Mouse (Mus musculus) induced T-regulatory cell, adult 2 months (primary cell): ENCODE results near the gene Armc2.
A peak's percentile ranks its signal among the peaks of the same experiment; 100 is the strongest.

Experiments
- DNase-seq: peaks from one replicate; pipeline ENCODE4 v3.0.0-alpha.2; 2012; ENCODE audit warnings: low read depth

The Armc2 gene

DNA sequence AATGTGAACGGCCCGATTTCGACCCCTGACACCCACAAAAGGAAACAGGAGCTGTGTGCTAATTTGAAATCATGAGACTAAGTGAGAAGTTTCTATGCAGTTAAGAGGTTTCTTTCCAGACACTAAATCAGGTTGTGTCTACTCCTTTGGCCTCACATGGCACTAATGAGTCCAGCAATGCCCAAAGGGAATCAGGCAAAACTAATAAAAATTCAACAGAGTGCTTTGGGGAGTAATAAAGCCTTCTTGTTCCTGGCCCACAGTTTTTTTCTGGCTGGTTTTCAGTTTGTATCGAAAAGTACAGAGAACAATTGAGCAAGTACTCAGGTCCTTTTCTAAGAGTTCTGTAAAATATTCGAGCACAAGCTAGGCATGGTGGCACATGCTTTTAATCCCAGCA is 4.2 kb downstream of the Armc2 start:
- no peak for DNase-seq

DNA sequence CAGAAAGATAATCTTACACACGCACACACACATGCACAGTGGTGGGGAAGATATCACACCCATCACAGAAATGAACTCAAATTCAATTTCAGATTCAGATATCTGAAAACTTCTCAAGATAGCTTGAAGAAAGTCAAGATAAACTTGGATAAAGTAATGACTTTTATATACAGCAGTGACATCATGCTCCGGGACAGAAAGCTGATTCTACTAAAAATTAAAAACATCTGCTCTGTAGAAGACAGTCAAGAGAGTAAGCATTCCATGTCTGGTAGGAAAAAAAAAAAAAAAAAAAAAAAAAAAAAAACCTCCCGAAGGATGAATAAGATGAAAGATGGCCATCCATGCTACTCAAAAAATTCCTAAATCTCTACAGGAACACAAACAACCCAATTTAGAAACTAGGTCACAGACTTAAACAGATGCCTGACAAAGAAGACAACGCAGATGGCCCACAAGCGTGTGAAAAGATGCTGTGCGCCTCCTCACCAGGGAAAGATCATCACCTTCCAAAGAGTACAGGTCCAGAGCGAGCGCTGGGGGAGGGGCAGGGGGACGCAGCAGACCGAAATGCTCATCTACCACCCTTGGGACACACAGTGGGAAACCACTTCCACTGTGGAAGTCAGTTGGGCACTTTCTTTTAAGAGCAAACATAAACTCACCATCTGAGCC is 7.3 kb downstream of the Armc2 start:
- DNase-seq = no peak

DNA sequence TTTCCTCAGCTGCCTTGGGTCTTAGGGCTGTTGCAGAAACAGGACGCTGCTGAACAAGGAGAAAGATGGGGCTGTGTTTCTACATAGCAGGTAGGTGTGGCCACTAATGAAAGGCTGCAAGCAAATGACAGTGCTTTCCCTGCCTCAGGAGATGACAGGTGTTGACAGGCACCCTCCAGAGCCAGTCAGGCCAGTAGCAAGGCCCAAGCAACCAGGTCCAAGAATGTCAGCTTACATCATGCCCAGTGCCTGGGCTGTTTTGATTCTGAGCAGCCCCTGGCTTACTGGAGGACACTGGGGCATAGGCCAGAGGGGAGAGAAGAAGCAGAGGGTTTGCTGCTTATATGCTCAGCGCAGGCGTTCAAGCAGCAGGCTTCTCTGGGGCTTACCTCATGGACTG is 13.0 kb downstream of the Armc2 start:
- DNase-seq = no peak

DNA sequence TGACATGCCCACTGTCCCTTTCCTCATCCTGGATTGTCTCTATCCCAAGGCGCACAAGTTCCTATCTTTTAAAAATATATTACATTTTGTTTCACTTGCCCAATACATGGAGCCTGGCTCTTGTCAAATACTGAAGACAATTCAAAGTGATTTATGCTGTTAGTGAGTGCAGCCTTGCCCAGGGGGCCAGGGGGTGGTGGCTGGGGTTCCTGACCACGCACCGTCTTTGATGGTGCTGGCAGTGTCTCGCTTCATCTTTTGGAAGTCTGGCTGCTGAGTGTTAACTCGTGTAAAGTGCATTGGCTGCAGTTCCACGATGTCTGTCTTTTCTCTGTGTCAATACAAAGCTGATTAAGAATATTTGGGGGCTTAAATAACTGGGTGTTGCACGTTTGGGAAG is 13.6 kb downstream of the Armc2 start:
- no peak for DNase-seq

DNA sequence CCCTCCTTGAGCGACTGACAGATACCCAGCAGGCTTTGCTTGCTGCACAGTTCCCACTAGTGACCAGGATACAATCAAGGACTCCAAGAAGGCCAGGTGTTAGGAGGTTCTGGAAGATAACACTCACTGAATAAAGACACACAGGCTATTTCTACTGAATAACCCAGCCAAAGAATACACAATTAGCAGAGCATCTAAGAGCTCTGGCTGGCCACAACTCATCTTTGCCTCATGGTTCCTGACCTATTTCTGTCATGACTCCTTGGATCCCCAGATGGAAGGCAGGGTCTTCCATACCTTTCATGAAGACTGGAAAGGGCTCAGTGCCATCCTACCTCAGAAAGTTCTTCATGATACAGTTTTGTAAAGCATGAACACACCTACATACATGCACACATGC is 14.2 kb downstream of the Armc2 start:
- DNase-seq = no peak

DNA sequence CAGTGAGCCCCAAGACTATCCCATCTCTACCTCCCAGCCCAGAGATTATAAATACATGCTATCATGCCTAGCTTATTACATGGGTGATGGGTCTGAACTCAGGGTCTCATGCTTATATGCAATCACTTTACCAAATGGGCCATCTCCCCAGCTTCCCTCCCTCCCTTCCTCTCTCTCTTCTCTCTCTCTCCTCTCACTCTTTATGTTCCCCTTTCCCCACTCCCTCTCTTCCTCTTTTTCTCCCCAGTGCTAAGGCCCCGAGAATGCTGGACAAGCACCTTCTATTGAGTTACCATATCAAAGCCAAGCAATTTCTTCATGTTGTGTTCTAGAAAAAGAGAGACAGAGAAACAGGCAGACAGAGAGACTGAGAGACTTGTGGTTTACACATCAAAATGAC is 14.7 kb downstream of the Armc2 start:
- DNase-seq = no peak

DNA sequence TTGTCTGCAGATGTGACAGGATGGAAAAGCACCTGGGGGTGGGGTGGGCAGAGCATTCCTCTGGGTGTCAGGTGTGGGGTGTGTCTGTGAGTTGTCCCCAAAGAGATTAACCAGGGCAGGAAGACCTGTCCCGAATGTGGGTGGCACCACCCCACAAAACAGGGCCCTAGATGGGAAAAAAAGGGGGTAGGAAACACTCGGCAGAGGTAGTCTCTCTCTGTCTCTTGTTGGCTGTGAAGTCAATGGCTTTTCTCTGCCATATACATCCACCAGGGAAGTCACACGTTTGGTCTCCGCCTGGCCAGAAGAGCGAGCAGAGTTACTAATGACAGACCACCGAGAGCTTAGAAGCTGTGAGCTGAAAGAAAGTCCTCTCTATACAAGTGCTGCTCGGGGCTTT is 15.8 kb downstream of the Armc2 start:
- DNase-seq = no peak

DNA sequence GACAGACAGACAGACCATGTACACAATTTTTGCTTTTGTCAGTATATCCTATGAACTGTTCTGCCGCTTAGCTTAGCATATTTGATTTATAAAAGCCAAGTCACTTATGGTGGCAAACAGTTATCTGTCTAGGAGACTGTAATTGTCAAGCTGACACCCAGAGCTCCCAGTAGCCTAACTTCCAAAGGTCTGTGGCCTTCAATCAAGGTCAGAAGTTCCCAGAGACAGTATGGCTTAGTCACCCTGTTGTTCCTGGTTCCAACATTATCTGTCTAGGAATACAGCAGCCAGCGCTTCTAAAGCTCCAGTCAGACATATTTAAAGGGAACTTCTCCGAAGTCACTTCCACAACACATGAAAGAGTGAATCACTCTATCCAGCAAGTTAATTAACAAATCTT is 17.0 kb downstream of the Armc2 start:
- no peak for DNase-seq

DNA sequence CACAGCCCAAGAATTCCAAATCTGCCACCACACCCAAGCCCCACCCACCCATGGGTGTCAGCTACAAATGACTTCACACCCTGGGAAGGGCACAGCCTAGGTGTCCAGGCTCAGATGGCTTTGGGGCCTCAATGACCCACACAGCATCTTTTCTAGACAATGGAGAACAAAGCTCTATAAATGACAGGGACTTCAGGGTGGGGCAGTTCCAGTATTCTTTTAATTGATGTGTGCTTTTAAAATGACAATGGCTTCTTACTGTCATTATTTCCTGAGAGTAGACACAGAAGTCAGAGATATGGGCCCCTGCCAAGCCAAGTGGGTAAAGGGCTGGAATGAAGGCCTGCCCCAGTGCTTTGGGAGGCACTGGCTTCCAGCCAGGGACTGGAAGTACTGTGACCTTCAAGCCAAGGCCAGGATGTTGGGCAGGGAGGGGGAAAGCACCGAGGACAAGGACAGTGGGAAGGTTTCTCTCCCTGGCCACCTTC is 20.5 kb downstream of the Armc2 start:
- DNase-seq = no peak

DNA sequence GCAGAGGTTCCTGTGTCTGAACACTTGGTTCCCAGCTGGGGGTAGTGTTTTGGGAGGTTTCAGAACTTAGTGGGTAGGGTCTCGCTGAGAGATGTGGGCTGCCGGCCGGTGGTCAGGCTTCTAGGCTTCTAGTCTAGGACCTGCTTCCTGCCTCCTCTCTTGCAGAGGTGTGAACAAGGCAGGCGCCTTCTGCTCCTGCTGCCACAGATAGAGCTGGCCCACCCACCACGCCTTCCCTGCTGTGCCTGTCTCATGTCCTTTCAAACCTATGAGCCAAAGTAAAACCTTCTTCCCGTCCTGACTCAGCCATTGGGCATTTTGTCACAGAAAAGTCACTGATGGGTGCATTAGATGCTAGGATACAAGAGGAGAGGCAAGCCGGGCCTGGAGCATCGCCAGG is 22.1 kb downstream of the Armc2 start:
- no peak for DNase-seq

DNA sequence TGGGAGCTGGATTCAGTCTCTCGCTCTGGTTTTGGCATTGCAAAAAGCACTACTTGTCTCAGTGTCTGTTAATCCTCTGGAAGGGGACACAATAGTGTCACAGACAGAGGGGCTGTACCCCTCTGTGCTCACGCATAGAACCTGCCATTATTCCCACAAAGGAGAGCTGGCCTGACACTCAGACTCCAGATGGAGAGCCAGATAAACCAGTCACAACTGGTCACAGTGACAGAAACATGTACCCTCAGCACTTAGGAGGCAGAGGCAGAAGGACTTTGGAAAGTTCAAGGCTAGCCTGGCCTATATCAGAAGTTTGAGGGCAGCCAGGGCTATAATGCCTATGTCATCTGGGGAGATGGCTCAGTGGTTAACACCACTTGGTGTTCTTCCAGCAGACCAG is 23.2 kb downstream of the Armc2 start:
- DNase-seq = no peak

DNA sequence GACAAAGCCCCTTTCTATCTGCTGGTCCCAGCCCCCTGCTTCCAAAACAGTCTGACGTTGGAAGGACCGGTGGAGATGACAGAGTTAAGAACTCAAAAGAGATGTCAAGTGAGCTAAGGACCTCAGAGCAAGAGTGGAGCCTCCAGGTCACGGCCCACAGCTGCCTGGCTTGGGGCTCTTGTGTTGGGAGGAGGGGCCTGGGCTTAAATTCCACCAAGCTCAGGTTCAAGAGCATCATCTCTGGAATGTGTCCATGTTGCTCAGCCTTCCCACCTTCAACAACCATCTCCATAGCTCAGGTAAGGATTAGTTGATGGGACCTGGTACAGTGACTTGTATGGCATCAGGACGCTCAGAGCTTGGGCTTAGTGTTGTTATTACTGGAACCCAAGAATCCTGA is 23.7 kb downstream of the Armc2 start:
- DNase-seq = no peak

DNA sequence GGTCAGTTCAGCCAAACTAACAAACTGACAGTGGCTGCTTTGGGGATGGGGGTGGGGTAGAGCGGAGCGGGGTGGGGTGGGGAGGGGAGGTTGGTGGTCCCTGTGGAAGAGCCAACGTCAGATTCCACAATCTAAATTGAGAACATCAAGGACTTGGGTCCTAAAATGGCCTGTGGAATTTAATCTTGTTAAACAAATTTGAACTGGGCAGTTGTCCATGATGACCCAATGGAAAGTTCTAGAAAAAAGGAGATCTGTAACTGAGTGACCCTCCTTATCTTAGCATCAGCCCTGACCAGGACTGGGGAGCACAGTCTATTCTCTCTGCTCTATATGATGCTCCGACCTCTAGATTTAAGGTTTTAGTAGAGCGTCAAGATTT is 26.2 kb downstream of the Armc2 start:
- no peak for DNase-seq

DNA sequence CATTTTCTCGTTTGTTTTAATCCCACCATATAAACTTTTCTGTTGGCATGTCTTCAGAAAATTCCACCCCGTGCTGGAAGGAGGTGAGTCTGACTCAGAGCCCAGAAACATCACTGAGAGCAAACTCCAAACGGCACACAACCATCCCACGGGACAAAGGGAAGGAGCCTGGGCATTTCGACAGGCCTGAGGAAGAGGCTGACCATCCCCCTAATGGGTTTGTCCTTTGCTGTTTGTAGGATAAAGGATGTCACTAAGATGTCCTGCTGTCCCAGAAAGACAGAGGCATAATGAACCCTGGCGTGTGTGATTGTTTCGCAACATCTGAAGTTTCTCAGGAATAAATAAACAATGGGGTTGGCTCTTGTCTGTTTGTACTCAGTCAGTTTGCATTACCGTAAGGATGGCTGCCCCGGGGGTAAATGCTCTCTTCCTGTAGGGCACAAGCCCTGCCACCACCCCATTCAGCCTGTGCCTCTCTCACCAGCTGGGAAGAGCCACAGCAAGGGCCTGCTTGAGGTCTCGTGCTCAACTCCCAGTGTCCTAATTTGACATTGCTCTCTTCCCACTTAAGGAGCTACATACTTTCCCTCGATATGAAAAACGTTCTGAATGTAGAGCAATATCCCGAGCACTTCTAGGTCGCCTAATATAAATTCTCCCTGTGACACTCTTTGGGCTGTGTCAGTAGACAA is 26.7 kb downstream of the Armc2 start:
- DNase-seq = no peak

DNA sequence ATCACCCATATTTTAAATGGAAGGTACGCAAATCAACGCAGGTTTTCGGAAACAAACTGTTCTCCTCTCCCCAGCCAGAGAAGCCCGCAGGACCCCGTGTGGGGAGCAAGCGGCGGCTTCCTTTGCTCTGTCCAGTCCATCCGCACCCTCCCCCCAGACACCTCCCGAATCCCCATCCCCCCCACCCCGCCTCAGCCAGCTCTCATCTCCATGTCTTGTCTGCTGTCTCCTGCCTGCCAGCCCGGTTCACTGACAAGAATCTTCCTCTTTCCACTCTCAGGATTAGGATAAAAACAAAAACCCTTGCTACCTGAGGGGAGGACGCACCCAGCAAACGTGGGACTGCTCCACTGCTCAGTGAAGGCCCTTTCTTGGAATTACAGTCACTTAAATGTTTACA is 27.3 kb downstream of the Armc2 start:
- no peak for DNase-seq

DNA sequence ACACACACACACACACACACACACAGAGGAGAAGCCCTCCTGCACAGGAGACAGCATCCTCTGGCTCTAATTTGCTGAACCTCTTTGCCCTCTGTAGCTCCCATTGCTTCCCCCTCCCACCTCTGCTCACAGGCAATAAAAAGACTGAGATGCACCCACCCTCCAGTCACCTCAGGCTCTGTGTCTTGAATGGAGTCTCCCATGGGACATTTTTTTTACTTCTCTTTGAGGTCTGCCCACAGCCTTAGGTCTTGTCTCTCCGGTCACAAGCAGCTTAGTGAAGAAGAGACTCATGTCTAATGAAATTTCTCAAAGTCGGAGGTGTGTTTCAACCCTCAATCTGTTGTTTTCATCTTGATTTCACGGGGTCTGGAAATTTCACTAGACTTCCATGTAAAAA is 29.3 kb downstream of the Armc2 start:
- no peak for DNase-seq

DNA sequence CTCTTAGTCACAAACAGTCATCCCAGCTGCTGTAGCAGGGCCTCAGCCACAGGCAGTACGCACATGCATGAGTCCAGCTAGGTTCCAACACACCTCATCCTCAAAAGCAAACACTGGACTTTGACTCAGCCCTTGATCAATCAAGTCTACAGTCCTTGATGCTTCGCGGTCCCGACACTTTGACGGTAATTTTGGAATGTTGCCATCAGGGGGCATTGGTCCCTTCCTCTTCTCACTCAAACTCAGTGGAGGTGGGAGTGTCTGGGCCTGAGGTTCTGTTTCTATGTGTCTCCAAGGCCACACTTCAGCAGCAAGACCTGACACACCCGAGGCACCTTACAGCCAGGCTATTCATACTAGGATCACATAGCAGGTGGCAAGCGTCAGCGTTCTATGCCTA is 32.1 kb downstream of the Armc2 start:
- no peak for DNase-seq

DNA sequence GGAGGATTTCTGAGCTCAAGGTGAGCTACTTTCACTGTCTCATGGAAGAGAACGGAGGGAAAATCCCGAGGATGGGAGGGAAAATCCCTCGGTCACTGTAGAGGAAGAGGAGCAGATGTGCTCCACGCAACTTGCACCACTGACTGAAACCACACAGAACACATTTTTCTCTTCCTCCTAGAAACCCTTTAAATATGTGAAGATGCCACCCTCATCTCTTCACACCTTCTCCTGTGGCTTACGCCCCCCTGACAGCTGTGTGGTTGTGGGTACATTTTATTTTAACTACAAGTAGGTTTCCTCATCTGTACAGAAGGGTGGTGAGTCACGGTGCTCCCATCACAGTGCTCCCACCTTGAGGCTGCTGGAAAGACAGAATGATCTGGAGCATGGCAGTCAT is 34.0 kb downstream of the Armc2 start:
- DNase-seq = peak; percentile 60

DNA sequence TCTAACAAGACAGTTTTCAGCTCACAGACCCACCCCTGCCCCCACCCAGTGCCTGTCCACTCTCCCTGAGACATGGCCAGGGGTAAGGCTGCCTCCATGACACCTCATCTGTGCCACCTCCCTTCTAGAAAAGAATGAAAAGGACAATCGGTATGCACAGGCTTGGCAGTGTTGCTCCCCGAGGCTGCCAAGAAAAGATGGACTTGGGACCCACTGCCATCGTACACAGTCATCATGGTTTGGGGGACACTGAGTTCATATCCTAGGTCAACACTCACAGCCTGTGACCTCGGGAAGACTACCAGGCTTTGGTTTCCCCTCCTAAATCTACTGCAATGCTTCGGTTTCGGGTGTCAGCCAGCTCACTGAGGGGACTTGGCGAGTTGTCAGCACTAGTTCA is 35.4 kb downstream of the Armc2 start:
- DNase-seq = no peak

DNA sequence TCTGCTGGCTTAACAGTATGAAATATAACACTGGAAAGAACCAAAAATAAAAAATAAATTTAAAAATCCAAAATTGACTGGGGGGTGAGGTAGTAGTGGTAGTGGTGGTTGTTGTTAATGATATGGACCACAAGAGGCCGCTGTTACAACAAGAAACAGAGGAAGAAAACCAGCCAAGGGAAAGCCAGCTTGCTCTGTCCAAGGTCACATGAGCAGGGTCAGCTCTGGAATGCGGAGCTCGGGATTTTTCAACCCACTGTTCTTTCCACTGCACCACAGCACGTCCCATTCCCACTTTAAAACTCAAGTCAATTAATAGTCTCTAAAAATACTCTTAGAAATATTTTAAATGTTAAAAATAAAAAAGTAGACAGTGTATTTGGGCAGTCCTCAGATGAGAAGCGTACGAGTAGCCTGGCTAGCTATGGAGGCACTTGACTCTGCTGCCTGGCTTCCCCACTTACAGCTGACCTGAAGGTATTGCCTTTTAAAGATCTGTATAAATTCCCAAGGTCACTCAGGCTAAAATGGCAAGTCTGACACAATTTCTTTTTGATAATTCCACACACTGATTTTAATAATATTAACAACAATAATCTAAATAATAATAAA is 37.4 kb downstream of the Armc2 start:
- DNase-seq = peak; percentile 80

DNA sequence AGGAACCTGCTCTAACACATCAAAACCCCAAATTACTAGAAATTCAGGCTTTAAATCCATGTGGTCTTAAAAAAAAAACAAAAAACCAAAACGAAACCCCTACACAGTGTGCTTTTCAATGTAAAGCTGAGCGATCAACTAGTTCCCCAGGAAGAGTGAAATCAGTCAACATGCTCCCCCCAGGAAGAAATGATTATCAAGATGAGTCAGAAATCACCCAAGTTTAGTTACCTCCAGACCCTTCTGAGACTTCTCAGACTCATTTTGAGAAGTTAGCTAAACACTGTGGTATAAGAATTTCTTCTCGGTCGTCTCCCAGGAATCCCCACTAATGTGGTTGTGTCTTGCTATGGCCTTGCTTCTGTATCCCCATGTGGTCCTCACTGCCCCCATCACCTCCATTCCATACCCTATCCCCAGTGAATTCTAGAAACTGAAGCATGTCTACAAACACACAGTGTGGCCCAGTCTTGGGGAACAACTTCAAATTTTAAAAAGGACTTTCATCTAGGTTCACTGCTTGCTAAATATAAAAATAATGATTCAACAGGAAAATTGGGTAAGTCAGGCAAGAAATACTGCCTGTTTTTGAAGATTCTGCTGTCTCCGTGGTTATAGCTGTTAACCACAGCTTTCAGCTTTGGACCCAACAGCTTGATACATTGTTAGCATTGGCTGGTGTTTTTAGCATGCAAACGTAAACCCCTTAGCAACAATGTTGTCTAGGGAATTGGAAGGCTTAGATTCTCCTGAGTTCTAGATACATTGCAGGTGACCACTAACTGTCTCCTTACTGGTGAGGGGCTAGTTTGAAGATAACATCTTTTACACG is 39.6 kb downstream of the Armc2 start:
- DNase-seq = peak; percentile 74

DNA sequence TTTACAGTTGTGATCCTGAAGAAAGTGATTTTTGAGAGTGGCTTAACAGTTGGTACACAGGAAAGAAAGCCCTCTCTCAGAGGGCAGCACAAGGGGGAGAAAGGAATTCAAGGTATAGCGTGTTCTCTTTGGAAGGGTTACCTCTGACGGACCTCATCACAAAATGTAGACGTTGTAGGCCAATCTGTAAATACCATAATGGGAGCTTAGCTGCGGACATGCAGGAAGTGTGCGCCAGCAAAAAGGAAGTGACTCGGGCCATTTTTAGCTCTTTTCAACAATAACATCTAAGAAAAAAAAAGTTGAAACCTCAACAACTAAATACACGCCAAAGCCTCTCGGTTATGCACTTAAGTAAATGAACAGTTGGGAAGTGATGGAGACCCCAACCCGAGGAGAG is 45.6 kb downstream of the Armc2 start:
- peak; percentile 34 for DNase-seq
